Mouse (Mus musculus): ENCODE data around the gene Lrrc4b. TPM values are rescaled to one million over a fixed set of nuclear protein-coding genes. Genes with fewer than 3 reads are reported as not detected.
A peak's percentile ranks its signal among the peaks of the same experiment; 100 is the strongest.

The Lrrc4b gene
- polyA plus RNA-seq, 1 experiment from 2014 or later: 3.2 TPM

GRCm38 (mm10) chr7:44462218-44463055, 33.6 kb downstream of the Lrrc4b start:
- peak overlapping the region; percentile 24 for H3K4me3 ChIP-seq (ENCODE audit: low read depth, low read length)
- 20% methylated on average over 77 of the region's 77 CpGs for WGBS
- H3K9me3 ChIP-seq (replicated peaks; ENCODE audit: control insufficient read depth, low read length): no peaks in the 10 kb centered on the region
- peak overlapping the region; percentile 57 for H3K4me2 ChIP-seq (ENCODE audit: low read depth, low read length)
- no peaks in the 10 kb centered on the region for H3K36me3 ChIP-seq (replicated peaks; ENCODE audit: control insufficient read depth, insufficient read depth, low read depth, low read length)
- DNase-seq (ENCODE audit: low spot score) (peak; percentile 76), ATAC-seq (replicated peaks; ENCODE audit: insufficient number of reproducible peaks, low FRiP score, low TSS enrichment, low read depth) (no peak)
- H3K27me3 ChIP-seq (ENCODE audit: control insufficient read depth, insufficient read depth, low read length): peaks cover 32% of the 10 kb centered on the region
- no peak overlapping the region; the same call in 1 of the 2 replicates for H3K9ac ChIP-seq (replicated peaks; ENCODE audit: low read length)
- H3K27ac ChIP-seq (replicated peaks; ENCODE audit: low read depth, low read length): no peak overlapping the region
- peaks cover 3% of the 10 kb centered on the region for H3K4me1 ChIP-seq (ENCODE audit: control insufficient read depth, insufficient read depth, low read length)

DNA sequence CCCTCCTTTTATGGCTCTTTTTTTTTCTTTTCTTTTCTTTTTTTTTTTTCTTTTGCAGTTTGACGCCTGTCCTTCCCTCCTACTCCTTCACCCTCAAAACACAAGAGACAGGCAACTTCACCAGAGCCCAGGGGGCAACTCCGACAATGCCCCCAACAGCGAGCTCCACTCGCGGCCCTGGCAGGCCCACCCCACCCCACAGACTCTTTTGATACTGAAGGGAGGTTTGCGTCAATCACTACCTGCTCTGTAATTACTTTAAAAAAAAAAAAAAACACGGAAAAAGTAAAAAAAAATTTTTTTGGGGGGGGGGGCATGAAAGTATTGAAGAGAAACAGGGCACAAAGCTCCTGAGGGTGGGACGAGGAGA, 34.2 kb downstream of the Lrrc4b start:
- Histone ChIP-seq H3K4me2 (ENCODE audit: low read depth, low read length) (no peak overlapping the region; the same call in 1 of the 2 replicates), H3K9ac (replicated peaks; ENCODE audit: low read length) (no peak overlapping the region; the same call in 1 of the 2 replicates)

GRCm38 (mm10) chr7:44463556-44464225, 34.9 kb downstream of the Lrrc4b start:
- H3K4me3 ChIP-seq (ENCODE audit: low read depth, low read length): no peak overlapping the region
- H3K36me3 ChIP-seq (replicated peaks; ENCODE audit: control insufficient read depth, insufficient read depth, low read depth, low read length): no peaks in the 10 kb centered on the region
- peaks cover 32% of the 10 kb centered on the region for H3K27me3 ChIP-seq (ENCODE audit: control insufficient read depth, insufficient read depth, low read length)
- H3K4me1 ChIP-seq (ENCODE audit: control insufficient read depth, insufficient read depth, low read length): peaks cover 6% of the 10 kb centered on the region
- no peak overlapping the region for H3K27ac ChIP-seq (replicated peaks; ENCODE audit: low read depth, low read length)
- H3K9ac ChIP-seq (replicated peaks; ENCODE audit: low read length): no peak overlapping the region
- DNase-seq (ENCODE audit: low spot score) (no peak), ATAC-seq (replicated peaks; ENCODE audit: insufficient number of reproducible peaks, low FRiP score, low TSS enrichment, low read depth) (no peak)
- H3K4me2 ChIP-seq (ENCODE audit: low read depth, low read length): no peak overlapping the region
- WGBS: 87% methylated on average over 10 of the region's 10 CpGs
- H3K9me3 ChIP-seq (replicated peaks; ENCODE audit: control insufficient read depth, low read length): no peaks in the 10 kb centered on the region

More for the DNA sequence above, 34.2 kb downstream of the Lrrc4b start:
- Histone ChIP-seq H3K4me3 (ENCODE audit: low read depth, low read length) (peak overlapping the region; percentile 24; the same call in 1 of the 2 replicates), H3K36me3 (replicated peaks; ENCODE audit: control insufficient read depth, insufficient read depth, low read depth, low read length) (no peaks in the 10 kb centered on the region), H3K9me3 (replicated peaks; ENCODE audit: control insufficient read depth, low read length) (no peaks in the 10 kb centered on the region), H3K27me3 (ENCODE audit: control insufficient read depth, insufficient read depth, low read length) (peaks cover 32% of the 10 kb centered on the region), H3K4me1 (ENCODE audit: control insufficient read depth, insufficient read depth, low read length) (peaks cover 3% of the 10 kb centered on the region), H3K27ac (replicated peaks; ENCODE audit: low read depth, low read length) (no peak overlapping the region)
- no peak for DNase-seq (ENCODE audit: low spot score)
- 26% methylated on average over 8 of the region's 8 CpGs for WGBS
- ATAC-seq (replicated peaks; ENCODE audit: insufficient number of reproducible peaks, low FRiP score, low TSS enrichment, low read depth): no peak

DNA sequence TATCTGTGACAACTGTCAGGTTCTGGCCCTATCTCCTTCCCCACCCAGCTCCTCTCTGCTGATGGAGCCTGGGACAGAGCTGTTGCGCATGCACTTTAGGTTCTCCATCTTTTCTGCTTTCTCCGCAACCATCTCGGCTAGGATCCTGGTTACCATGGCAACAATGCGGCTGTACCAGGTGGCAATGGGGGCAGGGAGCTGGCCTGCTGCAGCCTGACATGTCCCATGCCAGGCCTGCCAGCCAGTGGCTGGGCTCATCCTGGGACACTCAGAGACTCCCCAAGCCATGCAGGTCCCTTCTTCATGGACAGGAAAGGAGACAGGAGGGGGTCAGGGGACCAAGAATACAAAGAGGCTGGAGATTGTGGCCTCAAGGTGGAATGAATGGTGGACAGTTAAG, 35.7 kb downstream of the Lrrc4b start:
- H3K27ac ChIP-seq (replicated peaks; ENCODE audit: low read depth, low read length): no peak overlapping the region
- WGBS: 27% methylated on average over 4 of the region's 4 CpGs

GRCm38 (mm10) chr7:44465111-44465510, 36.3 kb downstream of the Lrrc4b start, which contains the start of gene Aspdh:
Aspdh (plus strand) TSS chr7:44465391.
- Histone ChIP-seq H3K36me3 (replicated peaks; ENCODE audit: control insufficient read depth, insufficient read depth, low read depth, low read length) (no peaks in the 10 kb centered on the region), H3K27ac (replicated peaks; ENCODE audit: low read depth, low read length) (no peak within 1 kb of the TSS), H3K4me3 (ENCODE audit: low read depth, low read length) (no peak within 1 kb of the TSS), H3K9me3 (replicated peaks; ENCODE audit: control insufficient read depth, low read length) (no peaks in the 10 kb centered on the region), H3K4me1 (ENCODE audit: control insufficient read depth, insufficient read depth, low read length) (peaks cover 6% of the 10 kb centered on the region), H3K4me2 (ENCODE audit: low read depth, low read length) (no peak within 1 kb of the TSS), H3K9ac (replicated peaks; ENCODE audit: low read length) (no peak within 1 kb of the TSS), H3K27me3 (ENCODE audit: control insufficient read depth, insufficient read depth, low read length) (peaks cover 32% of the 10 kb centered on the region)
- DNase-seq (ENCODE audit: low spot score): no peak
- WGBS: 70% methylated on average over 1 of the region's 2 CpGs
- no peak for ATAC-seq (replicated peaks; ENCODE audit: insufficient number of reproducible peaks, low FRiP score, low TSS enrichment, low read depth)

More for the DNA sequence above, 35.7 kb downstream of the Lrrc4b start:
- Histone ChIP-seq H3K9ac (replicated peaks; ENCODE audit: low read length) (no peak overlapping the region), H3K9me3 (replicated peaks; ENCODE audit: control insufficient read depth, low read length) (no peaks in the 10 kb centered on the region), H3K4me2 (ENCODE audit: low read depth, low read length) (no peak overlapping the region), H3K36me3 (replicated peaks; ENCODE audit: control insufficient read depth, insufficient read depth, low read depth, low read length) (no peaks in the 10 kb centered on the region), H3K4me3 (ENCODE audit: low read depth, low read length) (no peak overlapping the region), H3K4me1 (ENCODE audit: control insufficient read depth, insufficient read depth, low read length) (peaks cover 6% of the 10 kb centered on the region), H3K27me3 (ENCODE audit: control insufficient read depth, insufficient read depth, low read length) (peaks cover 32% of the 10 kb centered on the region)
- peak; percentile 28 for DNase-seq (ENCODE audit: low spot score)
- ATAC-seq (replicated peaks; ENCODE audit: insufficient number of reproducible peaks, low FRiP score, low TSS enrichment, low read depth): no peak

- DNase-seq (ENCODE audit: low spot score): no peak
- Histone ChIP-seq H3K27me3 (ENCODE audit: control insufficient read depth, insufficient read depth, low read length) (peaks cover 24% of the 10 kb centered on the region), H3K36me3 (replicated peaks; ENCODE audit: control insufficient read depth, insufficient read depth, low read depth, low read length) (no peaks in the 10 kb centered on the region), H3K9ac (replicated peaks; ENCODE audit: low read length) (no peak overlapping the region), H3K4me3 (ENCODE audit: low read depth, low read length) (no peak overlapping the region), H3K4me1 (ENCODE audit: control insufficient read depth, insufficient read depth, low read length) (peaks cover 6% of the 10 kb centered on the region), H3K27ac (replicated peaks; ENCODE audit: low read depth, low read length) (no peak overlapping the region), H3K9me3 (replicated peaks; ENCODE audit: control insufficient read depth, low read length) (no peaks in the 10 kb centered on the region), H3K4me2 (ENCODE audit: low read depth, low read length) (no peak overlapping the region)
- WGBS: 74% methylated on average over 10 of the region's 10 CpGs
- ATAC-seq (replicated peaks; ENCODE audit: insufficient number of reproducible peaks, low FRiP score, low TSS enrichment, low read depth): no peak
Measured at GRCm38 (mm10) chr7:44466006-44466887, 37.4 kb downstream of the Lrrc4b start.

GRCm38 (mm10) chr7:44466888-44467311, 38.1 kb downstream of the Lrrc4b start:
- H3K4me3 ChIP-seq (ENCODE audit: low read depth, low read length): no peak overlapping the region
- H3K9me3 ChIP-seq (replicated peaks; ENCODE audit: control insufficient read depth, low read length): no peaks in the 10 kb centered on the region
- H3K27ac ChIP-seq (replicated peaks; ENCODE audit: low read depth, low read length): no peak overlapping the region; the same call in 1 of the 2 replicates
- ATAC-seq (replicated peaks; ENCODE audit: insufficient number of reproducible peaks, low FRiP score, low TSS enrichment, low read depth) (no peak), DNase-seq (ENCODE audit: low spot score) (no peak)
- no peak overlapping the region for H3K4me2 ChIP-seq (ENCODE audit: low read depth, low read length)
- H3K27me3 ChIP-seq (ENCODE audit: control insufficient read depth, insufficient read depth, low read length): peaks cover 18% of the 10 kb centered on the region
- H3K9ac ChIP-seq (replicated peaks; ENCODE audit: low read length): no peak overlapping the region
- 84% methylated on average over 16 of the region's 16 CpGs for WGBS
- peaks cover 6% of the 10 kb centered on the region for H3K4me1 ChIP-seq (ENCODE audit: control insufficient read depth, insufficient read depth, low read length)
- no peaks in the 10 kb centered on the region for H3K36me3 ChIP-seq (replicated peaks; ENCODE audit: control insufficient read depth, insufficient read depth, low read depth, low read length)
